Mouse (Mus musculus) 416B (cell line): ENCODE measurements around the gene Afg1l.

Experiments used
- DNase-seq: peaks from one replicate; pipeline ENCODE4 v3.0.0; 2011; ENCODE audit warnings: low read depth

Afg1l gene

DNA sequence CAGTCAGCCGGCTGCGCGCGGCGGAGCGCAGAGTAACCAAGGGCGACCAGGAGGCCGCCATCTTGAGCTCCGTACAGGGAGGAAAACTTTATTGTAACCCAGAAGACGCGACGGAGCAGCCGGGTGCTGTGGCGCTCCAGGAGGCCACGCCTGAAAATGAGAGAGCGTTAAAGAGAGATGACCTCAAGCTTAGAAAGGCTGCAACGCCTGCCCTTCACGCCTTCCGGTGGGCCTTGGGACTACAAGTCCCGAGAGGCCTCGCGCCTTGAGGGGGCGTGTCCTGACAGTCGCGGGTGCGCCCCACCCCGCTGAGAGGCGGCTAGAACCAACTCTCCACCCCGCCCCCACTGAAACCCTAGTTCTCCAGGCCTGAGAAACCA is at the start of gene Afg1l:
Gene Afg1l (minus strand): TSS at position 225 of the 380 bp plus-strand sequence.
- DNase-seq, result peak; percentile 98

DNA sequence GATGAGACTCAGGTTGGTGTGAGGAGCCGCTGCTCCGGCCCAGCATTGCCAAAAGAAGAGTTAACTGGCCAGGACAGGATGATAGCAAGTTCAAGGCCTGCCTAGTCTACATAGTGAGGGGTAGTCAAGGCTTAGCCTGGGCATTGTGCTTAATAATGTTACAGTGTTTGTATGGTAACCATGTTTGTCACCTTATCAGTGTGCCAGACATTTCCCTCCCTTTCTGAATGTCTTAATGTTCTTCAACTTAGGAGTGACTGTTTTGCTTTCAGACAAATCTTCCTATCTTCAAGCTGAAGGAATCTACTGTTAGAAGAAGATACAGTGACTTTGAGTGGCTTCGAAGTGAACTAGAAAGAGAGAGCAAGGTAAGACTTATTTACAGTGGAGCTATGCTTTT is 47.3 kb upstream of the Afg1l start:
- no peak for DNase-seq

DNA sequence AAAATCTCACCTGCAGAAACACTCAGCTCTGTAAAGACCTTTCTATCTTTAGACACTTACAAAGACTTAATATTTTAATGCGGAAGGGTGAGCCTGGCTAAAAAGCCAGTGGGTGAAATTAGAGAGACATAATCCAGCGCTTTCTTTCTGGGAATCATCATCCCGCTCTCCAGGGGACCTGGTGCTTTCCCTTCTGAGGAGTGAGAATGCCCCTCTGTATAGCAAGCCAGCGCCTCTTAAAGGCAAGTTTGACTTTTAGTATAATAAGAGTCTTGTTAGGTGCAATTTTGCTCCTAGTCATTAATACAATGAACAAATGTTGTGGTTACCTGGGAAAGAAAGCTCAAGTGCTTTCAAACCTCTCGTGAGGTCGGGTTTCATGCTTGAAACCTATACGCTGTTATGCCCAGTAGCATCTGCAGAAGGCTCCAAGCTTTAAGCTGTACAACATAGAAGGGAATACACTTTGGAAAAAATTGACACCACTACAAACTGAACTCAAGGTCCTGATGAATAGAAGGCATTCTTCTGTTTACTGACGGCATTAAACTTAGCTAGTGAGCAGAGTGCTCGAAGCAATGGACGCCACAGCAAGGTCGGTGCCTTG is 45.3 kb upstream of the Afg1l start:
- no peak for DNase-seq

DNA sequence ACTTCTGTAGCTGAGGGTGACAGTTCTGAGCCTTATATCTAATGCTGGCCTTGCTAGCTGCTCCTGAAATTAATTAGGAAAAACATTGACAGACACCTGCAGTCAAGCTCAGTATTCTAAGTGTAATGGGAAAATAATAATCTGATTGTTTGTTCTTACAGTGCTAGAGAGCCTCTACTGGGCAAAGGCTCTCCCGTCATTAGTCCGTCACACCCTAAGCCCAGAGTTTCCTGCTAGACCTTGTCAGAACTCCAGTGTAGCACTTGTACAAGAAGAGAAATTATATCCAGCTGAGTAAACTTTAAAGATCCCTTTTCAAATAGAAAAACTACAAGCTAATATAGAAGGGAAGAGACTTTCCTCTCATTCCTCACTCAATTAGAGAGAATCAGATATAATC is 44.5 kb upstream of the Afg1l start:
- DNase-seq, result no peak

DNA sequence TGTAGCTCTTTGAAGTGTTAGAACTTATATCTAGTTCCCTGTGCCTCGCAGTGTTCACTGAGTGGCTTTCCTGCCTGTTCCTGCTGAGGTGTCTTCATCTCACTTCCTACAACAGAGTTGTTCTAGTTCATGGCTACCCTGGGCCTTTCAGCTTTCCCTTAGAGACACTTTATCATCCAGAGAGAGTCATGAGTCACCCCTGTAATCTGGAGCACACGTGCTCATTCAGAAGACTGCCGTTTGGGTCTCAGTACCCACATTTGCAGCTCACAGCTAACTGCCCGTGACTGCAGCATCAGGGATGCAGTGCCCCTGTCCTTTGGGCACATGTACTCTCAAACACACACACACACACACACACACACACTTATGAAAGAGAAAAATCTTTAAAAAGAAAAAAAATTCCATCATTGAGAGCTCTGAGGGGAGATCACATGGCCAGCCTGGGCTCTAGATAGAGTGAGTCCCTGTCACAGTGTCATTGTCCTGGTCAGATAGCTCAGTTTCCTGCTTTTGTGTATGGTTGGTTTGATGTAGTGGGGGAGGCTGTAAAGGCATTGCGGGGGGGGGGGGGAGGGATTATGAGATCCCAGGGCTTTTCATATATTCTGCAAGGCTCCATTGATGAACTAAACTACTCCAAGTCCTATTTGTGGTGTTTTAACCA is 43.1 kb upstream of the Afg1l start:
- DNase-seq, result peak; percentile 80

DNA sequence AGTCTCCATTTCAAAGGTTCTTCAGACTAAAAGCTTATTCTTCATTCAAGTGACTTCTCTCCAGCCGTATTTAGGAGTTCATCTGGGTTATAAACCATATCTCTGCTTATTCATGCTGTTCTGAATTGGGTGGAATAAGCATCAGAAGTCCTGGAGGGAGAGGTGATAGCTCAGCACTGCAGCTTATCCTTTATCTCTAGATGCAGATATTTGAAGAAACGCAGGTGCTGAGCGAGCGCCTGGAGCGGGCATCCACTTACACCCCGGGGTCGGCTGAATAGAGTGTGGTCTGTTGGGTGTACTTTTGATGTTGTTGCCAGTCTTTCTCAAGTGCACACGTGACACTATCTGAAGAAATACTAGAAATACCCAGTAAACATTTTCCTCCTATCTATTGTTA is 40.0 kb upstream of the Afg1l start:
- DNase-seq, result no peak

GRCm38 (mm10) chr10:42514125-42514524 is 35.8 kb upstream of the Afg1l start:
- DNase-seq, result no peak

DNA sequence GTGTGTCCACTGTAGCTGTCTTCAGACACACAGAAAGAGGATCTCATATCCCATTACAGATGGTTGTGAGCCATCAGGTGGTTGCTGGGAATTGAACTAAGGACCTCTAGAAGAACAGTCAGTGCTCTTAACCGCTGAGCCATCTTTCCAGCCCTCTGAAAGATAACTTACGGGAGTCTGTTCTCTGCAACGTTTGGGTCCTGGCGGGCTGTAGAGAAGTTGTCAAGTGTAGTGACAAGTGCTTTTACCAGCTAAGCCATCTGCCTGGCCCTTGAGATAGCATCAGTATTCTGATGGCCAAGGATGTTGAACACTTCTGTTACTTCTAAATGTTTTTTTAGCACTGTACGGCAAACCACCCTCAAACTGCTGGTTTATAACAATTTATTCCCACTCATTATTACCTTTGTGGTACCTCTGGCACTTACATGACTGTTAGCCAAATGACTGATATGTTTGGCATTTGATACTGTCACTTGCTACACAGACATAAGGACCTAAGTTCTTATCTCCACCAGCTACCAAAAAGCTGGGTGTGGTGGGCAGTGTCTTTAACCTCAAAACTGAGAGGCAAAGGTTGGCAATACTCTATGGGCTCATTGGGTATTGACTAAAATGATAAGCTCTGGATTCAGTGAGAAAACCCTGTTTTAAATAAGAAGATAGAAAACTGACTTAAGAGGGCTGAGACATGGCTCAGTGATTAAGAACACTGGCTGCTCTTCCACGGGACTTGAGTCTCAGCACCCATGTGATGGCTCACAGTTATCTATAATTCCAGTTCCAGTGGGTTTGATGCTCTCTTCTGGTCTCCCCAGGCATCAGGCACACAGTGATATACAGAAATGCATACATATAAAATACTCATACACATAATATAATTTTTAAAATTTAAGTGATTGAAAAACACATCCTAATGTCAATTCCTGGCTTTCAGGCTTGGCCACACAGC is 33.1 kb upstream of the Afg1l start:
- DNase-seq, result no peak

DNA sequence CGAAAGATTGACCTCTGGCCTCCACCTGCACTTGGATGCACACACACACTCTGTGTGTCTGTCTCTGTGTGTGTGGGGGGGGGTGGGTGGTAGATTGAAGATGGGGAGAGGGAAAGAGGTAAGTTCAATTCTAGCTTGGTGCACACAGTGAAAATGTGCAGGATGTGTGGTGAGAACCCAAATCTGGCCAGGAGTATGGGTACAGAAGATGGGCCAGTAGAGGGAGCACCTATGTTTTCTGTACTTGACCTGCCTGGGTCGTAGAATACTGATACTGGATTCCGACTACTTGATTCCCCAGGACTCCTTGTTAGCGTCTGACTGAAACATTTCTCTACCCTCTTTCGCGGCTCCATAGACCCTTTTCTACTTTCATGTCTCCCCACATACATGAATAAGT is 31.8 kb upstream of the Afg1l start:
- DNase-seq, result no peak

DNA sequence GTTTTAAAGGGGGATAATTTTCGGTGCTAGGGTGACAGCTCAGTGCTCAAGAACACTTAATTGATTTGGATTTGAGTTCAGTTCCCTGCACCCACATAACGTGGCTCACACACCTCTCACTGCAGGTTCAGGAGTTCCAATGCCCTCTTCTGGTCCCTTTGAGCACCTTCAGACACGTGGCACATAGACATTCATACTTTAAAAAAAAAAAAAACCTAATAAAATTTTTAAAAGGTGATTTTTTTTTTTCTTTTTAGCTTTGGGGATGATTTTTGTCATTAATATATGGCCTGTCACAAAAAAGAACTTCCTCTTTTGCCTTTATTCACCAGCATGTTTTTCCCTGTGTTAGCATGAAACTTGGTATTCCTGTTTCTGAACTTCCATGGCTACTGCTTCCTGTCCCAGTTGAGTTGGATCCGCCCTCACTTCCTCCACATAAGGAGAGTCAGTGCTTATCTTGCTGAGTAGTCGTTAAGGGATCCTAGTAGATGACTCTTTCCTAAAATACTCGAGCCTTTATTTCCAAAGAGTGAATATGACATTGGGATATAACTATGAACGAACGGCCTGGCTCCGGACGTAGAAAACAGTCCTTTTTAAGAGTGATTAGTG is 25.8 kb upstream of the Afg1l start:
- peak; percentile 38 for DNase-seq

GRCm38 (mm10) chr10:42502349-42503111 is 24.2 kb upstream of the Afg1l start:
- DNase-seq, result peak; percentile 76

GRCm38 (mm10) chr10:42501775-42502348 is 23.5 kb upstream of the Afg1l start, which contains the start of gene Snx3:
TSS of gene Snx3 (plus strand) at chr10:42502030.
- peak; percentile 98 for DNase-seq

DNA sequence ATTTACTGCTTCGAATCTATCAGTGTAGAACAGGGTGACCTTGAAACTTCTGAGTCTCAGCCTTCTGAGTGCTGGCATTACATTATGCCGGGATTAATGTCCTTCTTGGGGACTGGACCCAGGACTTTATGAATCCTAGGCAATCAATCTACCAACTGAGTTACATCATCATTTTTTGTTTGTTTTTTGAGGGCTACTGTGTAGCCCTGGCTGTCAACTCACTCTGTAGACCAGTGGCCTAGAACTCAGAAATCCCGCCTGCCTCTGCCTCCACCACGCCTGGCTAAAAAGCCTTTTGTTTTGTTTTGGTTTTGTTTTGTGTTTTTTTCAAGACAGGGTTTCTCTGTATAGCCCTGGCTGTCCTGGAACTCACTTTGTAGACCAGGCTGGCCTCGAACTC is 22.8 kb upstream of the Afg1l start:
- DNase-seq, result no peak

GRCm38 (mm10) chr10:42500611-42501010 is 22.2 kb upstream of the Afg1l start:
- DNase-seq, result no peak

GRCm38 (mm10) chr10:42493000-42493399 is 14.6 kb upstream of the Afg1l start:
- no peak for DNase-seq

- DNase-seq, result no peak
Observed at GRCm38 (mm10) chr10:42492027-42492771, 13.8 kb upstream of the Afg1l start.

DNA sequence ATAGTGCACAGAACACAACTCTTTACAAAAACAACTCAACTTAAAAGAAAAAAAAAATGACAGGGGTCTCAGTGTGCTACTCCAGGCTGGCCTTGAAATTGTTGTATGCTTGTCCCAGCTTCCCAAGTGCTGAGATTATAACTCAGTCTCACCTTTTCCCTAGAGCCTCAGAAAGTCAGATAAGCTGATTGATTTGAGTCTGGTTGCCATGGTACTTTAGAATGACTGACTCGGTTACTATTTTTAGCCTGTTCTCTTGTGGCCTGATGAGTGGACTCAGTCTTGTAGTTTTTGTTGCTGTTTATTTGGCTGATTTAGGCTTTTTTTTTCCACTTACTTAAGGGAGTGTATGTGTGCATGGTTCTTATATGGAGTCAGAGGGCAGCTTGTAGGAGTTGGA is 12.8 kb upstream of the Afg1l start:
- DNase-seq, result no peak

GRCm38 (mm10) chr10:42488606-42489296 is 10.4 kb upstream of the Afg1l start:
- no peak for DNase-seq

GRCm38 (mm10) chr10:42480719-42481118 is 2.4 kb upstream of the Afg1l start:
- no peak for DNase-seq
